Comparison of ENCODE assay signal across 10 mouse cellular contexts in genomic region chr3:66650749-66651472, GRCm38 (mm10).
DNase-seq lines count a peak whose midpoint lies in the region; ATAC-seq lines count a peak whose summit lies in the region.
"Had no signal": no experiment of that assay in that cellular context is flagged by ENCODE, and none has a peak within 500 bp of the region (broad histone marks: within the 10 kb centered on the region; RNA-seq: fewer than 3 reads in every experiment).

No protein-coding gene starts in this region.

- H3K27me3 ChIP-seq in limb, embryonic 10.5 days (ENCODE audit: low read depth, poor library complexity, severe bottlenecking), result no peaks in the 10 kb centered on the region

- H3K9me3 ChIP-seq in limb, embryonic 10.5 days (replicated peaks), result no peaks in the 10 kb centered on the region

- 0 out of 2 replicates have a peak overlapping the region, but pooled peaks have one; percentile 10 for H3K4me3 ChIP-seq in limb, embryonic 10.5 days
- H3K4me3 ChIP-seq: heart, adult 2 months; left cerebral cortex, adult 2 months had no signal

- H3K27ac ChIP-seq in limb, embryonic 10.5 days, result peak overlapping the region; percentile 75
- H3K27ac ChIP-seq: heart, adult 2 months; left cerebral cortex, adult 2 months had no signal

- intact Hi-C loops in gastrocnemius, postnatal 14 days (cut with DNase I; ENCODE audit: low total_unique reads), result no loop called here

- DNase-seq in heart, adult 11 months, result peak; percentile 74
- no peak for DNase-seq in heart, postnatal 4 days
- DNase-seq in spleen, postnatal 10 days (ENCODE audit: low spot score in 2 of 2), result peak; percentile 21 to 24
- no peak for DNase-seq in spleen, adult 18-20 months
- DNase-seq in limb, embryonic 10.5 days (ENCODE audit: low spot score), result peak; percentile 49
- no peak for DNase-seq in adrenal gland, adult 8-10 months
- DNase-seq in gastrocnemius, postnatal 14 days, result no peak

- WGBS in limb, embryonic 10.5 days, result 43% methylated on average over 16 of the region's 16 CpGs

- no peaks in the 10 kb centered on the region for H3K36me3 ChIP-seq in limb, embryonic 10.5 days

- peaks cover 29% of the 10 kb centered on the region for H3K4me1 ChIP-seq in limb, embryonic 10.5 days

- ATAC-seq in monocyte, adult 5-6 weeks (replicated peaks; ENCODE audit: insufficient number of reproducible peaks, low FRiP score, low TSS enrichment, poor library complexity, severe bottlenecking), result no peak

Comparison
In these comparisons a context has a peak if more than half of its experiments do, and no peak if none do; other contexts are left out.
1. DNase-seq: peak in heart, adult 11 months (single experiment), spleen, postnatal 10 days (2 of 2) and limb, embryonic 10.5 days (single experiment); none in heart, postnatal 4 days (single experiment), spleen, adult 18-20 months (0 of 2), adrenal gland, adult 8-10 months (single experiment) and gastrocnemius, postnatal 14 days (single experiment).